Mouse (Mus musculus): Measurements from ENCODE around the gene Lrrc46.

Lrrc46 gene

DNA sequence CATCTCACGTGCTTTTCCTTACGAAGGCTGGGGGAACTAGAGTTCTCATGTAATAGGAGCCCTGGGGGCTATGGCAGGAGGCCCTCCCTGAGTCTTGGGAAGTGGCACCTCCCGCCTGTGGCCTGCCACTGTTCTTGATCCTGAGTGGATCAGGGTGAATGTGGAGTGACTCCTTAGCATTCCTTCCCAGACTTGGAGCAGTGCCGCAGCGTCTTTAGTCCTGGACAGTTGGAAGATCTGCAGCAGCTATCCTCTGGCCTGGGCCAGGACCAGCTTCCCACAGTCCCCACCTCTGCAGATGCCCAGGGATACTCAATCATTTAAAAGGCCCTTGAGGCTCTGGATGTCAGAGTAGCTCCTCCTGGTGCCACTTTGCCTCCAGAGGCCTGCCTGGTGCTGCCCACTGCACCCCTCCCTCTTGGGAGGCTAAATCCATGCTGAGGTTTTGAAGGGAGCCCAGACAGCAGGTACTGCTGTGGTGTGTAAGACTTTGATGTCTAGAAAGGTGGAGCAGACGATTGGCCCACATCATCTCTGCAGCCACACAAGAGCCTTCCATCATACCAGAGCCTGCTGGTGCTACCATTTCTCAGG is 8.4 kb upstream of the Lrrc46 start:
- no peak for DNase-seq (ENCODE audit: low read depth)

DNA sequence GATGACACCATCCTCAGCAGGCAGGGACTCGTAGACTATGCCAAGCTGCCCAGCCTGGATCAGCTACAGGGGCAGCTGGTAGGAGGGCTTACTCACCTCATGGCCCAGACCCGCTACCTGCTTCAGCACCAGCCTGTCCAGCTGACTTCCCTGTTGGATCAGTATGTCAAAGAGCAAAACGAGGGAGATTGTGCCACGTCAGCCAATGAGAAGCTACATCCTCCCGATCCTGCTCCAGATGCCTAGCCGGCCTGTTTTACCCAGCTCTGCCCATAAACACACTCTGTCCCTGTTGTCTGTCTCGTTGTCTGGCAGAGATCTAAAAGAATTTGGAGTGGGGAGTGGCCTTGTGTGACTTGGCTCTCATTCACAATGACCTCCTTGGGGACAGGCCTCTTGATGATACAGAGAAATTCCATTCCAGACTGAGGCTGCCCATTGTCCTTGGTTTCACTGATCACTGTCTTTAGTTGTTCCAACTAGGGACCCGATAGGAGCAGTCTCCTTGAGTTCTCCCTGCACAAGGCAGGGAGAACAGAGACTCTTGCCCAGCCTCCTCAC is 7.0 kb upstream of the Lrrc46 start:
- no peak for DNase-seq (ENCODE audit: low read depth)

GRCm38 (mm10) chr11:97045861-97046260 is 4.7 kb upstream of the Lrrc46 start:
- peak; percentile 57 for DNase-seq (ENCODE audit: low read depth)

GRCm38 (mm10) chr11:97044902-97045301 is 3.7 kb upstream of the Lrrc46 start:
- no peak for DNase-seq (ENCODE audit: low read depth)

DNA sequence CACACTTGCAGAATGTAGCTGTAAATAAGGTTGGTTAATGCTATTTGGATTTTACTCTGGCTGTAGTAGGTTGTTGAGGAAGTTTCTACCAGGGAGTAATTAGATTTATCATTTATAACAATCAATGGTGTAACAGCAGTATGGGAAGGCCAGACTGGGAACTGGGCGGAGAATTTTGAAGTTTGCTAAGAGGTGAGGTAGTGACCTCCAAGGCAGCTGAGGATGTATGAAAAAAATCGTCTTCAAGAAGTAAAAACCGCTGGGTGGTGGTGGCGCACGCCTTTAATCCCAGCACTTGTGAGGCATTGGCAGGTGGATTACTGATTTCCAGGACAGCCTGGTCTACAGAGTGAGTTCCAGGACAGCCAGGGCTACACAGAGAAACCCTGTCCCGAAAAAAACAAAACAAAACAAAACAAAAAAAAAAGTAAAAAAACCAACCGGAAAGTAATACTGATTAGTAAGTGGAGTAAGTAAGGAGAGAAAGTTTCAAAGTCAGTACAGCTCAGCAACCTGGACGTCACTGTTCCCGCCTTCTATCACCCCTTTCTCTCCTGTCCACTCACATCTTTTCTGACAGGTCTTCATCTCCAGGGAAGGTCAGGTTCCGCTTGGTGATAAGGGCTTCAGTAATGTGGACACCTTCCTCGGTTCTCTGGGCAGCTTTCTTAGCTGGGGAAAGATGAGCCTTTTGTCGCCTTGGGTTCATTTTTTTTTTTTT is 746 bp downstream of the Lrrc46 start:
- no peak for DNase-seq (ENCODE audit: low read depth)

DNA sequence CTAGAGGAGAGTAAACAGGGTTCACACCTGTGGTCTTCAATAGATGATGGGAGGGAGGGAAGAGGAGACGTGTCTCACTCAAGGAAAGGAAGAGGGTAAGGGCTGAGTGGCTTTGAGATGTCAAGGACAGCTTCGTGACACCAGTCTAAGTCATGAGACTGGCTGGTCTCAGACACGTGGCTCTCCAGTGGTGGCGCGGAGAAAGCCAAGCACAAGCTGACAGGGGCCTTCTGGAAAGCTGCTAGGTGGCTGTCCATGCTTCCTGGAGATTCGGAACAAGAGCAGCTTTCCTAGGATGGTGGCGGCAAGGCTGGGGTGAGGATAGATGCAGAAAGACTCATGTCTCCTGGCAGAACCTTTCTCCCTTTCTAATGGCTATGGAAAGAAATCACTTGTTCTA is 2.3 kb downstream of the Lrrc46 start:
- DNase-seq (ENCODE audit: low read depth) = no peak

GRCm38 (mm10) chr11:97036141-97036540 is 5.1 kb downstream of the Lrrc46 start:
- DNase-seq (ENCODE audit: low read depth) = no peak

GRCm38 (mm10) chr11:97033781-97034180 is 7.4 kb downstream of the Lrrc46 start:
- DNase-seq (ENCODE audit: low read depth) = no peak

- DNase-seq (ENCODE audit: low read depth) = no peak
Observed at GRCm38 (mm10) chr11:97032499-97032898, 8.7 kb downstream of the Lrrc46 start.

- no peak for DNase-seq (ENCODE audit: low read depth)
Observed at GRCm38 (mm10) chr11:97031977-97032376, 9.2 kb downstream of the Lrrc46 start.

DNA sequence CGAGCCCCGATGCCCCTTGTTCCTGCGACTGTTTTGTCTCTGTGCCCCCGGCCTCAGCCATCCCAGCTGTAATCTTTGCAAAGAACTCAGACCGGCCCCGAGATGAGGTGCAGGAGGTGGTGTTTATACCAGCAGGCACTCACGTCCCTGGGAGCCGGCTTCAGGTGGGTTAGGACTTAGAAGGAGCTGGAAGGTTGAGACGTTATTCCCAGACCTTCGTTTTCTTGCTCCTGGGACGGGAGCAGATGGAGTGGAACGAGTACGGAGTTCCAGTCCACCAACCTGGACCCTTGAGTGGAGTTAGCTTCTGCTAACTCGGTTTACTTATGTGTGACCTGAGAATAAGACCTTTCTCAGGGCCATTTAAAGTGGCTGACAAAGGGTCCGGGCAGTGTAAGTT is 10.8 kb downstream of the Lrrc46 start:
- DNase-seq (ENCODE audit: low read depth) = no peak

DNA sequence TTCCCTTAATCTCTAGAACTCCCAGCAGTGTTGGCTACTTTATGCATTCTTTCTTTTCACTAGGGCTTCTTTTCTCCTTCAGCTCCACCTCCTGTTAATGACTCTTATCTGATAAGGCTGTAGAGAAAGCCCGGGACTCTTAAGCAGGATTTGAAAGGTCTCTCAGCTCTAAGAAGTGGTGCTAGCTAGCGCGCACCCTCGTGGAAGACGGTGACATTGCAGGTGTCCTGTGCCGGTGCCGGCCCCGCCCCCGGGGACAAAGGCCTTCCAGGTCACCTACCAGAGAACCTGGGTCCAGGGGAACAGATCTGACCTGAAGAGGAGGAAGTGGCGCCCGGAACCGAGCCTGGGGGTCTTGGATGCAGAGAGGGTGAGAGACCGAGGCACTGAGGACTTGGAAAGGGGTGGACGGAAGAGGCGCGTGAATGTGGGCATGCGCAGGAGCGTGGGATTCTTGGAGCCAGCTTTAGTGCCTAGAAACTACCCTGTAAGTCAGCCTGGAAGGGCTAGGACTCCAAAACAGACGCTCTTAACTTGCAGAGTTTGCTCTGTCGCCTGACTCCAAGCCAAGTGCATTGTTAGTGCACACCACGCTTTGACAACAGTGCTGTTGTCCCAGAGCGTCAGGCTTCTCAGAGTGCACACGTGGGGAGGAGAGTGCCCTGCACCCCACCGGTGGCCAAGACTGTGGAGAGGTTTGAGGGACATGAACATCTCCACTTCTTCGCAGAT is 11.4 kb downstream of the Lrrc46 start, which contains the start of gene Scrn2:
TSS of gene Scrn2 (plus strand) at position 253 of the 732 bp plus-strand sequence.
- peak; percentile 92 for DNase-seq (ENCODE audit: low read depth)

DNA sequence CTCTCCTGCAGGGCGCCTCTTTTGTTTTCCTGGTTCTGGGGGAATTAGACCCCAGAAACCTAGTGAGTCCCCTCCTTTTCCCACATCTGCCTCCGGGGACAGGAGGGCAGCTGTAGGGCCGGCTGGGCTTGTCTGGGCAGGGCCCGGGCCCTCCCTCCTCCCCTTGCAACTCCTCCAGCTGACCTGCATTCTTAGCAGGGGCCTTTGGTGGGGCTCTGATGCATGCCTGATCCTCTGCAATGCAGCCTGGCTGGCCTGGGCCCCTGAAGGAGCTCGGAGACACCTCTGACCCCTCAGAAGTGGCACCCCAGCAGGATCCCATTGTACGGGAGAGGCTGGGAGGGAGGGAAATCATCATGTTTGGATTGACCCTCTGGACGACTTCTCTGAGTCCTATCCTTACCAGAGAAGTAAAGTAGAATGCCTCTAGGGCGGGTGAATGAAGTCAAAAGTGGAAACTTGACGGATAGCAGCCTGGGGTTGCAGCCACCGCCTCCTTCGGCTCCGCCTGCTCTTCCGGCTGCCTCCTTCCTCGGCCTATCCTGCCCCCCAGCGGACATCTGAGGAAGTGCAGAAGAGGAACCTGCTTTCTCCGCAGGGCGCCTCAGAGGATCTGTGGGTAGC is 15.4 kb downstream of the Lrrc46 start:
- peak; percentile 94 for DNase-seq (ENCODE audit: low read depth)

DNA sequence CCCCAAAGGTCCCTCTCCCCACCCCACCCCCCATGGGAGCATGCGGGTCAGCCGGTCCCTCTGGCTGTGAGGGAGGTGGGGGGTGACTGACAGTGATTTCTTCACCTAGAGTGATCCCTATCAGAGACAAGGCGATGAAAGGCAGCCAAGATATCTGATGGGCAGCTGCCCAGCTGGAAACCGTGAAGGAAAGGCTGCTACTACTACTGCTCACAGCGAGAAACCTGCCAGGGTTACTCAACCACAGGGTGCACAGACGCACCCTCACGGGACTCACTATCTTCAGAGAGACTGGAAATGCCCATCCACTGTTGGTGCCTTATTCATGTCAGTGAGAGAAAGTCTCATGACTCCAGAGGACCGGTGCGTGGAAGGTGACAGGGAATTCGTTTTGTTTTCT is 16.2 kb downstream of the Lrrc46 start:
- DNase-seq (ENCODE audit: low read depth) = peak; percentile 86

DNA sequence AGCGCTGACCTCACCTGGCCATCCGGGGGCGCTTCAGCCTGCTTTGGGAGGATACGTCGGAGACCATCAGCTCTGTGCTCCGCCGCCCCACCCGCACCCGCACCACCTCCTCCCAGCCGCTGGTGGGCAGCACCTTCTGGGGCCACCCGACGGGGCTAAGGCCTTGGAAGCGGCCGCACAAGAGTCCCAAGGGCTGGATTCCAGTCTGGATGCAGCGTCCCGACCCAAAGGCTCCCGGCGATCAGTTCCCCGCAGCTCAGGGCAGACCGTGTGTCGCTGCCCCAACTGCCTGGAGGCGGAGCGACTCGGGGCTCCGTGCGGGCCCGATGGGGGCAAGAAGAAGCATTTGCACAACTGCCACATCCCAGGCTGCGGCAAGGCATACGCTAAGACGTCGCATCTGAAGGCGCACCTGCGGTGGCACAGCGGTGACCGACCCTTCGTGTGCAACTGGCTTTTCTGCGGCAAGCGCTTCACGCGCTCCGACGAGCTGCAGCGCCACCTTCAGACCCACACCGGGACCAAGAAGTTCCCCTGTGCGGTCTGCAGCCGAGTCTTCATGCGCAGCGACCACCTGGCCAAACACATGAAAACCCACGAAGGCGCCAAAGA is 19.2 kb downstream of the Lrrc46 start:
- no peak for DNase-seq (ENCODE audit: low read depth)

DNA sequence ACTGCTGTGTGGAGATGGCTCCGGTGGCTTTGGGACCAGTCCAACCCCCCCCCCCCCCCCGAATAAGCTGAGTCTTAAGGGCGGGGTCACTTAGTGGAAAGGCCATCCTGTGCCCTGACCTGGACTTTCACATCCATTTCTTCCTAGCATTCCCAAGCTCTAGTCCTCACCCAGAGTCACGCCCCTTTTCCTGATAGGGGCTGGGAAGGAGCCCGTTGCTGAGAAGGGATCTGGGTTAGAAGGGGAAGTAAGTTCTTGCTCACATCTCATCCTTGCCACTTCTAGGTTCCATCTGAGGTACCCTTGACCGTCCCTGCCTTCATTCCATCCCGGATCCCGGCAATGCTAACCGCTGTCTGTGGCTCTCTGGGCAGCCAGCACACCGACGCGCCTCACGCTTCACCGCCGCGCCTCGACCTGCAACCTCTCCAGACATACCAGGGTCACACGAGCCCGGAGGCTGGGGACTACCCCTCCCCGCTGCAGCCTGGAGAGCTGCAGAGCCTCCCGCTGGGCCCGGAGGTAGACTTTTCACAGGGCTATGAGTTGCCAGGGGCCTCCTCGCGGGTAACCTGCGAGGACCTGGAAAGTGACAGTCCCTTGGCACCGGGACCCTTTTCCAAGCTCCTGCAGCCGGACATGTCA is 20.0 kb downstream of the Lrrc46 start:
- DNase-seq (ENCODE audit: low read depth) = no peak

DNA sequence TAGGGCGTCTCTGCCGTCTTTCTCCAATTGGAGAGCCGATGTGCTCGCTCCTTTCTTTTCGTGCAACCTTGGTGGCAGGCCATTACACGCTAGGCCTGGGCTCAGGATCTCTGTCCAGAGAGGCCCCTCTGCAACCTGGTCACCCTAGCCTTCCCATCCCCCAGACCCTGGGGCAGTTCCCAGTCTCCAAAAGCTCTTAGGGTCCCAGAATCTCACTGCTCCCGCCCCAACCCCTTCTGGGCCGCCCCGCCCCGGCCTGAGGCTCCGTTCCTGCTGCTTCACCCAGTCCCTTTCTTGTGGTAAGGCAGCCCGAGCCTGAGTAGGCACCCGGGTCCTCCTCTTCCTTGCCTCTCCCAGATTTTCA is 21.9 kb downstream of the Lrrc46 start:
- DNase-seq (ENCODE audit: low read depth) = no peak

DNA sequence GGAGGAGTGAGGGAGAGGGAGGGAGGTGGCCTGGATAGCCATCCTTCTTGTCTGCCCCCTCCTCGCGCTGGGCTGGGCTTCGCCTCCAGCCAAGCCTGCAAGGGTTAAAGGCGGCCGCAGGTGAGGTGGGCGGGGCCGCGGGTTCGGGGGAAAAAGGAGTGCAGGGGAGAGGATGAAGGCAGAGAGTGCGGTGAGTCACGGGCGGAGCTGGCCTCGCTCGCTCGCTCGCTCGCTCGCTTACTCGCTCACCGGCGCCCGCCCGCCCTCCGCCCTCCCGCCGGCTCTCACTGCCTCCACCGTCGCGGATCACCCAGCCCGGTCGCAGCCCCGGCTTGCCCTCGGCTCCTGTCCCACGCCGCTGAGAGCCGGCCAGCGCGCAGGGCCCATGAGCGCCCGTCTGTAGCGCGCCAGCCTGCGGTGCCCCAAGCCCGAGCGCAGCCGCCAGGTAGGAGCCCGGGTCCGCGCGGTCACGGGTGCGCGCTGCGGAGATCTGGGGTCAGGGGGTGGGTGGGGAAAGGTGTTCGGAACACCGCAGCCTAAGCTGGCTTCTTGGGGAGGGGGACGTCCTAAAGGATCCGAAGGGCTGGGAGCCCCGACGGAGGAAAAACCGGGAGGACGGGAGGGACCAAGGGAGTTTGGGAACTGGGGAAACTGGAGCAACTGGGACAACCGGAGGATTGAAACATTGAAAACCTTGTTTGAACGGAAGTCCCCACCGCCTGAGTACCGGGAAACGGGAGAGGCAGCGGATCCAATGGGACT is 22.4 kb downstream of the Lrrc46 start:
- no peak for DNase-seq (ENCODE audit: low read depth)

- no peak for DNase-seq (ENCODE audit: low read depth)
Observed at GRCm38 (mm10) chr11:97017696-97018582, 23.3 kb downstream of the Lrrc46 start.

Data from NIH3T3 (cell line).